Mouse (Mus musculus) c-Kit-positive CD71-positive TER-119-negative erythroid progenitor cells, embryonic 14.5 days (primary cell): ENCODE results near the gene Apex1.
"Not testable (repeated sequence)": the region's sequence is repeated elsewhere in the genome, so short reads cannot be mapped to it uniquely, and the experiment has no call there.

Experiments used
- DNase-seq: peaks from one replicate; pipeline ENCODE4 v3.0.0-alpha.2; 2013; ENCODE audit warnings: low read depth

The Apex1 gene

GRCm38 (mm10) chr14:50969558-50970544 lies 45.1 kb downstream of the Apex1 start:
- no peak for DNase-seq

GRCm38 (mm10) chr14:50970822-50971221 lies 46.1 kb downstream of the Apex1 start:
- DNase-seq: no peak

- not testable (repeated sequence) for DNase-seq
Observed at GRCm38 (mm10) chr14:50973054-50973453, 48.3 kb downstream of the Apex1 start.

GRCm38 (mm10) chr14:50973700-50974099 lies 48.9 kb downstream of the Apex1 start:
- DNase-seq: no peak

GRCm38 (mm10) chr14:50975001-50975400 lies 50.2 kb downstream of the Apex1 start:
- no peak for DNase-seq

- no peak for DNase-seq
Observed at GRCm38 (mm10) chr14:50976674-50977073, 51.9 kb downstream of the Apex1 start.
